Mouse (Mus musculus): ENCODE measurements at regions not wholly inside any gene's neighbourhood (a gene's known extent, or its start where the extent isn't known, plus 50 kb on each side); places are given as distances from the start of the nearest gene placed in this dataset.
A peak's percentile ranks its signal among the peaks of the same experiment; 100 is the strongest.

DNA sequence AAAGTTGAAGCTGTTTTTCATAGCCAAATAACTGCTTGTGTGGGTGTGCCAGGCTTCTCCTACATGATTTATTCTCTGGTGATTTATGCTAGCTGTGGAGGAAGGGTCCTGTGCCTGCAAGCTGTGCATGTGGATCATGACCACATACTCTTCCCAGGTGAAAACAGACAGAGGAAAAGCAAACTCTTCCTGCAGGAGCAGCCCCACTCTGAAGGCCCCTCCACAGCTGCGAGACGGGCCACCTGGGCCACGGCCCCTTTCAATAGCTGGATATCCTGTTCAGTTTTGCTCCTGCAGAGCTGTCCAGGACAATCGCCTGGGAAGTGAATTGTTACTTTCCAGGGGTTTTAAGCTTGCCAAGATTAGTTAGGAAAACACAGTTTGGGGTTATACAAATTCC lies 722.3 kb upstream of the Marcks start:
- Histone ChIP-seq H3K9me3 (replicated peaks) (no peaks in the 10 kb centered on the region), H3K36me3 (no peaks in the 10 kb centered on the region), H3K27ac (replicated peaks) (peak overlapping the region; percentile 29; the same call in 1 of the 2 replicates), H3K4me3 (replicated peaks) (no peak overlapping the region), H3K27me3 (no peaks in the 10 kb centered on the region), H3K4me2 (replicated peaks) (no peak overlapping the region), H3K4me1 (no peaks in the 10 kb centered on the region), H3K9ac (no peak overlapping the region)
- 36% methylated on average over 4 of the region's 4 CpGs for WGBS
- ATAC-seq (ENCODE audit: insufficient number of reproducible peaks, low FRiP score, low TSS enrichment, low read depth) = peak; percentile 63; the same call in 1 of the 2 replicates

GRCm38 (mm10) chr10:37849291-37849846 lies 710.6 kb upstream of the Marcks start:
- Histone ChIP-seq H3K36me3 (no peaks in the 10 kb centered on the region), H3K27ac (replicated peaks) (no peak overlapping the region), H3K4me2 (replicated peaks) (no peak overlapping the region), H3K4me1 (no peaks in the 10 kb centered on the region), H3K27me3 (no peaks in the 10 kb centered on the region), H3K9ac (no peak overlapping the region), H3K4me3 (replicated peaks) (no peak overlapping the region), H3K9me3 (replicated peaks) (no peaks in the 10 kb centered on the region; the same call in 1 of the 2 replicates)
- ATAC-seq (ENCODE audit: insufficient number of reproducible peaks, low FRiP score, low TSS enrichment, low read depth) = no peak
- WGBS = 78% methylated on average over 1 of the region's 1 CpGs

DNA sequence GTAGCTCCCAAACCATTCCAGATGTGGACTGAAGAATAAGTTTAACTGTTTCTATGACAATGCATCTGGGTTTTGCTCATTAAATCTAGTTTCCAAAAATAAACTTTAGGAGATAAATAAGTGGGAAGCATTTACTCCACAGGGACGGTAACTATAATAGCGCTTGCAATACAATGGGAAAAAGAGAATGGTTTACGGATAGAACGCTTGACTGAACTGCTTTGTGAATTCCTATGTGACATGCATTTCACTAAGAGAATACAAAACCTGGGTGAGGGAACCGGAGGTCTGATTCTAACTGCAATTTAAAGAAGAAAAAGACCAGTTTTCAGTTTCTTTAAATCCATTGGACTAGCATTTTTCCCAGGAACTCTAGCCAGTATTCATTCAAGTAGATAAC lies 704.1 kb upstream of the Marcks start:
- no peak for ATAC-seq (ENCODE audit: insufficient number of reproducible peaks, low FRiP score, low TSS enrichment, low read depth)
- Histone ChIP-seq H3K36me3 (no peaks in the 10 kb centered on the region), H3K9me3 (replicated peaks) (no peaks in the 10 kb centered on the region), H3K4me1 (no peaks in the 10 kb centered on the region), H3K4me2 (replicated peaks) (no peak overlapping the region), H3K27ac (replicated peaks) (no peak overlapping the region), H3K27me3 (no peaks in the 10 kb centered on the region), H3K9ac (no peak overlapping the region), H3K4me3 (replicated peaks) (no peak overlapping the region)
- 59% methylated on average over 5 of the region's 5 CpGs for WGBS

- Histone ChIP-seq H3K4me1 (no peaks in the 10 kb centered on the region), H3K27me3 (no peaks in the 10 kb centered on the region), H3K27ac (replicated peaks) (no peak overlapping the region), H3K36me3 (no peaks in the 10 kb centered on the region), H3K9me3 (replicated peaks) (no peaks in the 10 kb centered on the region), H3K4me2 (replicated peaks) (no peak overlapping the region), H3K4me3 (replicated peaks) (no peak overlapping the region), H3K9ac (no peak overlapping the region)
- ATAC-seq (ENCODE audit: insufficient number of reproducible peaks, low FRiP score, low TSS enrichment, low read depth) = no peak
- 55% methylated on average over 2 of the region's 2 CpGs for WGBS
Observed at GRCm38 (mm10) chr10:37841842-37842241, 703.1 kb upstream of the Marcks start.

DNA sequence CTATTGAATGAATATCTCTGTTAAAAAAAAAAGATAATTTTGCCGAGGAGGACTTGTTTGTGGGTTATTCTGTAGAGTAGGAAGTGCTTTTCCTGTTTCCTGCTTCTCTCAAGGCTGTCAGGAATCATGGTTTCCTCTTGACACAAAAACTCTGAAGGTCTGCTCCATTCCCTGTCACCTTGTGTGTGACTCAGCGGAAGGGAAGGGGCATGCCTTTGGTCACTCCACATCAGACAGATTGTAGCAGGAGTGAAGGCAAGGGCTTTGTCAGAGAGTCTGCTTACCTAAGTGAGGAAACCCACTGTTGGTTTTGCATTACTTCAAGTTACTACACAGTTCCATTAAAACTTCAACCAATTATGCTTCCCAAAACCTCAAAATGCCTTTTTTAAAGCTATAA lies 699.0 kb upstream of the Marcks start:
- ATAC-seq (ENCODE audit: insufficient number of reproducible peaks, low FRiP score, low TSS enrichment, low read depth) = no peak
- Histone ChIP-seq H3K4me1 (no peaks in the 10 kb centered on the region), H3K9me3 (replicated peaks) (no peaks in the 10 kb centered on the region), H3K9ac (no peak overlapping the region), H3K27me3 (no peaks in the 10 kb centered on the region), H3K36me3 (no peaks in the 10 kb centered on the region), H3K4me3 (replicated peaks) (no peak overlapping the region), H3K4me2 (replicated peaks) (no peak overlapping the region), H3K27ac (replicated peaks) (no peak overlapping the region)
- 69% methylated on average over 2 of the region's 2 CpGs for WGBS

DNA sequence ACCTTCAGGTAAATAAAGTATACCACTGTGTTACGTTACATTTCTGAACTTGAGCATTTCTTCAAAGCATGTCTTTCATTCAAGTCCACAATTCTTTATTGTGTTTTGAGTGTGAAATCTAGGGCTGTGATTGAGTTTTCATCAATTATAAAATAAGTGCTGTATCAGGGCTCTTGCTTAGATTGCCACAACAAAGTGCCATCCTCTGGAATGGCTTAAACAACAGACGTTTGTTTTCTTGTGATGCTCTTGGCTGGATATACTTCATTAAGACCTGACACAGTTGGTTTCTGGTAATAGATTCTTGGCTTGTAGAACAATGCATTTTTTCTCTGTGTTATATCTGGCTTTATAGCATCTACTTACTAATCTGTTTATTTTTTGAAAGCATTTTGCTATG lies 674.3 kb upstream of the Marcks start:
- no peak overlapping the region for H3K4me3 ChIP-seq (replicated peaks)
- H3K27me3 ChIP-seq = no peaks in the 10 kb centered on the region
- H3K9ac ChIP-seq = no peak overlapping the region
- 63% methylated on average over 2 of the region's 2 CpGs for WGBS
- H3K36me3 ChIP-seq = no peaks in the 10 kb centered on the region
- no peak for ATAC-seq (ENCODE audit: insufficient number of reproducible peaks, low FRiP score, low TSS enrichment, low read depth)
- no peaks in the 10 kb centered on the region for H3K4me1 ChIP-seq
- no peak overlapping the region for H3K27ac ChIP-seq (replicated peaks)
- no peak overlapping the region for H3K4me2 ChIP-seq (replicated peaks)
- H3K9me3 ChIP-seq (replicated peaks) = no peaks in the 10 kb centered on the region

DNA sequence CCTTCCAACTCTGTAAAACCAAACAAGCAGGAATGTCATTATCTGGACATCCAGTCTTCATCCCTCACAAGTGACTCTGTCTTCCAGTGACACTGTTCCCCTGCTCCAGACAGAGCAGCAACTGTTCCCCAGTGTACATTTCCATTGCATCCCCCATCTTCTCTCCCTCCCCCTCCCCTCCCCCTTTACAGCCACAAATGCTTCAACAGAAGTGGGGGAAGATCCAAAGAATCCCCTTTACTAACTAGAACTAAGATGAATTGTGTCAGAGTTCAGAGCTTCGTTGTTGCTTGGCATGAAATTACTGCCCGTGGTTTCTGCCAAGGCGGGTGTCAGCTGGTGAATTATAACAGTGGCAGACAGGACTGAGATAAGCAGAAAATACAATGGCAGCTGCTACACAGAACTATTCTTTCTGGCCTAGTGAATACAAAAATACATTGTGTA lies 673.7 kb upstream of the Marcks start:
- Histone ChIP-seq H3K4me3 (replicated peaks) (no peak overlapping the region), H3K9ac (no peak overlapping the region), H3K4me2 (replicated peaks) (no peak overlapping the region), H3K9me3 (replicated peaks) (no peaks in the 10 kb centered on the region), H3K27ac (replicated peaks) (no peak overlapping the region), H3K36me3 (no peaks in the 10 kb centered on the region), H3K4me1 (no peaks in the 10 kb centered on the region), H3K27me3 (no peaks in the 10 kb centered on the region)
- no peak for ATAC-seq (ENCODE audit: insufficient number of reproducible peaks, low FRiP score, low TSS enrichment, low read depth)
- 39% methylated on average over 3 of the region's 3 CpGs for WGBS

DNA sequence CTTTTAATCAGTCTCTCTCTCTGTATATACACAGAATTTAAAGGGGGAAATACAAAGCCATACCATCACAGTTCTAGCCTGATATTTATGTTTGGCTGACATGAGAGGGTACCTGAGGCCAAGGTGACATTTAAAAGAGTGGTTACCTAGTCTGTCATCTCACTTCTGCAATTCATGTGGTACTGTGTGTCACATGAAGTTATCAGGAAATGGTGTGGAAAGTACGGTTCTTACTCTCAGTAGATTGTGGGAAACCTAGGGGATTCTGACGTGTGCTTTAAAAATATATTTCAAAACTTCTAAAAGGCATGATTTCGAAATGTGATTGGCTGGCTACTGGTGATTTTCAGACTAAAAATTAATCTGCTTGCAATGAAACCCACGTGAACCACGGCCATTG lies 673.1 kb upstream of the Marcks start:
- no peak overlapping the region for H3K4me2 ChIP-seq (replicated peaks)
- H3K27ac ChIP-seq (replicated peaks) = no peak overlapping the region
- H3K36me3 ChIP-seq = no peaks in the 10 kb centered on the region
- H3K9me3 ChIP-seq (replicated peaks) = no peaks in the 10 kb centered on the region
- ATAC-seq (ENCODE audit: insufficient number of reproducible peaks, low FRiP score, low TSS enrichment, low read depth) = no peak
- 82% methylated on average over 5 of the region's 5 CpGs for WGBS
- H3K9ac ChIP-seq = no peak overlapping the region
- H3K27me3 ChIP-seq = no peaks in the 10 kb centered on the region
- no peaks in the 10 kb centered on the region for H3K4me1 ChIP-seq
- no peak overlapping the region for H3K4me3 ChIP-seq (replicated peaks)

DNA sequence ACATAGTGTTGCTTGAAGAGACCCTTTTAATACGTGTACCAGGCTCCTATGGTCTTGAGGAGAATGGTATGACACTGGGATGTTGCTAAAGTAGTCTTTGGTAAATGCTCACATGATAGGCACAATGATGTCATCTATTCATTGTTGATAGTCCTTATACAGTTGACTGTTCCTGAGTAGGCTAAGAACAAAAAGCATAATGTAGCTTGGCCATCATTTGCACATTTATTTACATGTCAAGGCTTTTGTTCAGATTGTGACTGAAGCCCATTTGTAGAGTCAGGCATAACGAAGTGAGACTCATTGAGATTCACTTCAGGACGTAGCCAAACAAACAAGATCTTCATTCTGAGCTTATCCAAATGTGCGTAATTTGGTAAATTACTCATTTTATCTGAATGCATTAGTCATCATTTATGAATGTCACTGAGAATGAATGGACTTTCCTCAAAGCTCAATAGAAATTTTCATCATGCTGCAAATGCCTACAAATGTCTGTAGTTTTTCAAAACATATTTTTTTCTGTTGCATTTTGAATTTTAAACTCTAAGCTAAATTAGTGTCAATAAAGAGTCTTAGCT lies 664.6 kb upstream of the Marcks start:
- H3K9ac ChIP-seq = no peak overlapping the region
- H3K36me3 ChIP-seq = no peaks in the 10 kb centered on the region
- no peaks in the 10 kb centered on the region for H3K27me3 ChIP-seq
- no peaks in the 10 kb centered on the region for H3K9me3 ChIP-seq (replicated peaks)
- H3K27ac ChIP-seq (replicated peaks) = no peak overlapping the region
- WGBS = 79% methylated on average over 4 of the region's 4 CpGs
- ATAC-seq (ENCODE audit: insufficient number of reproducible peaks, low FRiP score, low TSS enrichment, low read depth) = no peak
- no peak overlapping the region for H3K4me2 ChIP-seq (replicated peaks)
- no peak overlapping the region for H3K4me3 ChIP-seq (replicated peaks)
- no peaks in the 10 kb centered on the region for H3K4me1 ChIP-seq

DNA sequence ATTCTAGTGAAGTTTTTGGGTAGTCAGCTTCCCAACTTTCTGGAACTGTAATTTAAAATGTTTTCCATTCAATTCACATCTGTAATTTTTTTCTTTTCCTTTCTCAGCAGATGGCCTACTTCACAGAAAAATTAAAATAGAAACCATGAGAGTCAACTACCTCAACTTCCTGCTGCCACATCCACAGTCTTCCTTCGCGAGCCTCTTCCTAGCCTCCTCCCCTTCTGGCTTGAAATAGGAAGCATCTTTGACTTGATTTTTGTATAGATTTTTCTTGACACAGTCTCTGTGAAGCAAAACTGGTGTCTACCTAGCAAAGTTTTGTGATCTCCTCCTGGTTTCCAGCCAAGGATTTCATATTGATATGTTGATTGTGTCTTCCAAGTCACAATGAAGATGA lies 660.7 kb upstream of the Marcks start:
- H3K36me3 ChIP-seq = no peaks in the 10 kb centered on the region
- H3K27ac ChIP-seq (replicated peaks) = no peak overlapping the region
- H3K9me3 ChIP-seq (replicated peaks) = no peaks in the 10 kb centered on the region
- no peak for ATAC-seq (ENCODE audit: insufficient number of reproducible peaks, low FRiP score, low TSS enrichment, low read depth)
- H3K27me3 ChIP-seq = no peaks in the 10 kb centered on the region
- no peaks in the 10 kb centered on the region for H3K4me1 ChIP-seq
- no peak overlapping the region for H3K9ac ChIP-seq
- H3K4me3 ChIP-seq (replicated peaks) = no peak overlapping the region
- 65% methylated on average over 2 of the region's 2 CpGs for WGBS
- H3K4me2 ChIP-seq (replicated peaks) = no peak overlapping the region

- Histone ChIP-seq H3K9ac (no peak overlapping the region), H3K4me1 (no peaks in the 10 kb centered on the region), H3K36me3 (no peaks in the 10 kb centered on the region), H3K4me2 (replicated peaks) (no peak overlapping the region), H3K9me3 (replicated peaks) (no peaks in the 10 kb centered on the region), H3K27ac (replicated peaks) (peak overlapping the region; percentile 34; the same call in 1 of the 2 replicates), H3K27me3 (no peaks in the 10 kb centered on the region), H3K4me3 (replicated peaks) (no peak overlapping the region)
- no peak; the same call in 1 of the 2 replicates for ATAC-seq (ENCODE audit: insufficient number of reproducible peaks, low FRiP score, low TSS enrichment, low read depth)
Observed at GRCm38 (mm10) chr10:37798285-37798684, 659.6 kb upstream of the Marcks start.

DNA sequence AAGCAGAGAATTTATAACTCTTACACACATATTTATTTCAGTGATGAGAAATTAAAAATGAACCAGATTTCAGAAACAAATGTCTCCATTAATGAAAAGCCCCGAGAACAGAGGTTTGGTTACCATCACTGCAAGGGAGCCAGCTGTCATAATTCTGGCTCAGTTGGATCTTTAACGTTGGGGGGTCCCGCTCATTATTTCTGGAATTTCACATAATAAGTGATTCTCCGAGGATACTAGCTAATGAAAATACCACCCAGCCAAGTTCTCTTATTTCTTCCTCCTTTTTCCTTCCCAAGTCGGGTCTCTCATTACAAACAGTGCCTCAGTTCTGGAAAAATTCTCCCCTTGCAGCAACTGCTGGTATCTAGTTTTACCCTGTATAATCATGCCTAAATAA lies 659.0 kb upstream of the Marcks start:
- Histone ChIP-seq H3K4me1 (no peaks in the 10 kb centered on the region), H3K4me3 (replicated peaks) (no peak overlapping the region), H3K27me3 (no peaks in the 10 kb centered on the region), H3K36me3 (no peaks in the 10 kb centered on the region), H3K9ac (no peak overlapping the region), H3K4me2 (replicated peaks) (no peak overlapping the region), H3K9me3 (replicated peaks) (no peaks in the 10 kb centered on the region), H3K27ac (replicated peaks) (no peak overlapping the region)
- no peak for ATAC-seq (ENCODE audit: insufficient number of reproducible peaks, low FRiP score, low TSS enrichment, low read depth)
- 31% methylated on average over 5 of the region's 5 CpGs for WGBS
